Mouse (Mus musculus) spleen, adult 2 months (tissue): ENCODE data around the gene Etv3.

Source experiments
- CTCF ChIP-seq: fragments of 200-500 bp; IDR thresholded peaks from 2 replicates; pipeline ENCODE4 v1.5.1; 2011; ENCODE audit warnings: mild to moderate bottlenecking, inconsistent platforms; ENCODE audit not compliant: insufficient read depth, insufficient read length, insufficient replicate concordance; ENCODE audit errors: extremely low read depth
- POLR2A ChIP-seq: fragments of 200-500 bp; IDR thresholded peaks from 2 replicates; pipeline ENCODE4 v1.6.1; 2011; ENCODE audit warnings: low read depth, low read length, inconsistent platforms

GRCm38 (mm10) chr3:87501151-87501550 lies 24.1 kb upstream of the Etv3 start:
- TF ChIP-seq CTCF, result no peak
- TF ChIP-seq POLR2A, result no peak
